Mouse (Mus musculus) C3H10T1/2 (cell line): Measurements from ENCODE around the gene Mettl5. TPM values are rescaled to one million over a fixed set of nuclear protein-coding genes. Genes with fewer than 3 reads are reported as not detected.

Source experiments
- polyA plus RNA-seq, 2 experiments: library from polyadenylated mRNA; unstranded; fragments of >200 nt; fragmentation: generic; extraction: Trizol; gene quantifications; one replicate each; pipeline ENCODE4 v1.2.1; 2012; ENCODE audit warnings: missing spikeins in 2 of 2

Gene Mettl5
- polyA plus RNA-seq: 1 to 10 TPM; 1.3 to 5.1 TPM

GRCm38 (mm10) chr2:69885451-69886305 is at the start of gene Mettl5:
Gene Mettl5, minus strand, starts transcription at chr2:69885615.

GRCm38 (mm10) chr2:69897039-69897617 is 11.7 kb upstream of the Mettl5 start, which contains the start of gene Ubr3:
Gene Ubr3, plus strand, starts transcription at chr2:69897246.

GRCm38 (mm10) chr2:69861485-69862091 is 23.8 kb downstream of the Mettl5 start, which contains the start of gene Ssb:
Gene Ssb, plus strand, starts transcription at chr2:69861562.

GRCm38 (mm10) chr2:69821711-69822110 is 63.7 kb downstream of the Mettl5 start, which contains the start of gene Klhl23:
Gene Klhl23, plus strand, starts transcription at chr2:69821944.

Other genes starting within 250 kb of the Mettl5 start
- gene Bbs5, start 238.4 kb downstream of the Mettl5 start, polyA plus RNA-seq: 1 to 10 TPM in 1 of 2 experiments, under 1 TPM in 1; 0.18 to 2.4 TPM
- under 1 TPM; 0.01 to 0.08 TPM for gene Klhl41, start 215.5 kb downstream of the Mettl5 start, polyA plus RNA-seq
- gene Fastkd1, start 172.1 kb downstream of the Mettl5 start, polyA plus RNA-seq: 1 to 10 TPM in 1 of 2 experiments, under 1 TPM in 1; 0.36 to 3.1 TPM
- 1 to 10 TPM; 3.4 to 5.4 TPM for gene Ppig, start 163.1 kb downstream of the Mettl5 start, polyA plus RNA-seq
- gene Ccdc173, start 96.0 kb downstream of the Mettl5 start, polyA plus RNA-seq: under 1 TPM; 0.04 to 0.83 TPM
- 1 to 10 TPM in 1 of 2 experiments, under 1 TPM in 1; 0.51 to 7.3 TPM for gene Phospho2, start 96.0 kb downstream of the Mettl5 start, polyA plus RNA-seq
- 1 to 10 TPM in 1 of 2 experiments, under 1 TPM in 1; 0.15 to 1.6 TPM for gene Klhl23, start 63.7 kb downstream of the Mettl5 start, polyA plus RNA-seq
- 10 to 100 TPM in 1 of 2 experiments, 1 to 10 TPM in 1; 4.2 to 17.9 TPM for gene Ssb, start 24.1 kb downstream of the Mettl5 start, polyA plus RNA-seq
- 1 to 10 TPM in 1 of 2 experiments, under 1 TPM in 1; 0.50 to 7.3 TPM for gene Ubr3, start 11.6 kb upstream of the Mettl5 start, polyA plus RNA-seq
- not detected for gene Myo3b, start 153.5 kb upstream of the Mettl5 start, polyA plus RNA-seq